Mouse (Mus musculus): Measurements from ENCODE around the gene Gm20388. TPM values are rescaled to one million over a fixed set of nuclear protein-coding genes. Genes with fewer than 3 reads are reported as not detected.
A peak's percentile ranks its signal among the peaks of the same experiment; 100 is the strongest.

Gene Gm20388
- polyA plus RNA-seq, 1 experiment: 18.7 TPM

DNA sequence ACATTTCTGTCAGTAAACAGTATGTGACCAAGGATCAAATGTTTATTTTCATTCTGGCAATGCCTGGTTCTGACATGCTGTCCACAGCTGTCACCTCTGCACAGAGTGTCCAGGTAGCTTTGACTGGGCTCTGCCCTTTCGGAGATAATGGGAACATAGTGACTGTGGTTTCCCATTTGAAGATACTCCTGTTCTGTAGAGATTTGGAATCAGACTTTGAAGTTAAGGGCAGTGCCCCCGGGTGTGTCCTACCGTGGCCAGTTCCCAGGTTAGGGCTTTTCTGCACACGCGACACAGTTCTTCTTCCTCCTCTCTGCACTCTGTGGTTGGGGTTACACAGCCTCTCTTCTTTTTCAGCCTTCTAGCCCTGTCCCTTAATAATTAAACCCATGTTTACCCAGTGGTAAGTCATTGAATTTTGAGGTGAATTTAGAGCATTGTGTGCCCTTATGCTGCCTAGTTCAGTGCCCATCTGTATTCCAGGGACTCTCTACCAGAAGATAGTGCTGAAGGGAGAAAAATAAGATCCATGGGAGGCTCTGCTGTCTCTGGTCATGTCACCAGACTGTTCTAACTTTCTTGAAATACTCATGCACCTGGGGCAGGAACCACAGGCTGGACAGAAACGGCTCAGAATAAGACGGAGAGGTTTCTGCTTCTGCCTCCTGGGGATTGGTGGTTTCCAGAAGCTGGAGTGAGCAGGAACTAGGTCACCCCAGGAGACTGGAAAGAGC is 4368.5 kb downstream of the Gm20388 start:
- no peak for TF ChIP-seq POLR2A (IDR thresholded peaks at IDR 0.05; ENCODE audit: borderline replicate concordance, insufficient read depth, low read length)
- no peak for TF ChIP-seq CTCF (IDR thresholded peaks at IDR 0.05; ENCODE audit: borderline replicate concordance, insufficient read depth, low read depth, low read length)
- H3K4me3 ChIP-seq (replicated peaks; ENCODE audit: insufficient read depth, low read depth, low read length): no peak overlapping the region
- 80% methylated on average over 7 of the region's 7 CpGs for WGBS
- no peaks in the 10 kb centered on the region for H3K27me3 ChIP-seq (ENCODE audit: control insufficient read depth, insufficient read depth, low read length)
- no peak for DNase-seq
- H3K4me1 ChIP-seq (ENCODE audit: control insufficient read depth, insufficient read depth, low read length): peaks cover 82% of the 10 kb centered on the region
- H3K27ac ChIP-seq (ENCODE audit: insufficient read depth, low read length): no peak overlapping the region

GRCm38 (mm10) chr8:124279690-124279985 is 4369.0 kb downstream of the Gm20388 start:
- H3K27ac ChIP-seq (ENCODE audit: insufficient read depth, low read length): no peak overlapping the region
- peaks cover 81% of the 10 kb centered on the region for H3K4me1 ChIP-seq (ENCODE audit: control insufficient read depth, insufficient read depth, low read length)
- no peak for DNase-seq
- 93% methylated on average over 5 of the region's 5 CpGs for WGBS
- H3K4me3 ChIP-seq (replicated peaks; ENCODE audit: insufficient read depth, low read depth, low read length): no peak overlapping the region
- no peak for TF ChIP-seq POLR2A (IDR thresholded peaks at IDR 0.05; ENCODE audit: borderline replicate concordance, insufficient read depth, low read length)
- H3K27me3 ChIP-seq (ENCODE audit: control insufficient read depth, insufficient read depth, low read length): no peaks in the 10 kb centered on the region

DNA sequence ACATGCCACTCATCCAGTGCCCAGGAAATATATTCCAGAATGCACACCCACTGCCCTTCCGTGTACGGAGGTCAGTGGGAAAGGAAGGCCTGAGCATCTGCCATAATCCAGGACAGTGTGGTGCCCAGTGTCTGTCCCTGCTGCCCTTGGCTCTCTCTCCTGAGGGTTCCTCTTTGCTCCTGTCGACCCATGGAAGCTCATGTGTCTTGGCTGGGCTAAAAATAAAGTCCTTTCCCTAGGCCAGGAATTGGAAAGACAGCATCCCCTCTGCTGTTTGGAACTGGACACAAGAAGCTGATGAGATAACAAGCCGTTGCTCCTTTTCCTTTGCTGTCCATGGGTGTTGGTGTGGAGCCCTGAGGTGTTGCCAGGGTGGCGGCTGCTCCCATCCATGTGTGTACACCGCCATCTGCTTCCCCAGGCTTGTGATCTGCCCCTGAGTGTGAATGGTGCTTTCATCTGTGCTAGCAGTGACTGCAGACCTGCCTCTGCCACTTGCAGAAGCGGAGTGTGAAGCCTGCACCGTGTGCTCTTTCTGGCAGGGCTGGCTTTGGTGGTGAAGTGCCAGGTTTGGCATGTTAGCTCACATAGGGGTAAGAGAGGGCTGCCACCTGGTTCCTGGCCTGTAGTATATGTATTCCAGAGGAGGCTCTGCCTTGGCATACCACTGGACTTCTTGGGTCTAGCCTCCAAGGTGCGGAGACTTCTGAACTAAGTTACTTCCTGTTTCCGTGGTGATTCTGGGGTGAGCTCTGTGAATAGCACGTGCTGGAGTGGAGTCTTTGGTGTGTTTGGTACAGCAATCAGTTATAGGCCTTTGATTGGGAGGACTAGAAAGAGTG is 4371.3 kb downstream of the Gm20388 start:
- no peak for TF ChIP-seq POLR2A (IDR thresholded peaks at IDR 0.05; ENCODE audit: borderline replicate concordance, insufficient read depth, low read length)
- TF ChIP-seq CTCF (IDR thresholded peaks at IDR 0.05; ENCODE audit: borderline replicate concordance, insufficient read depth, low read depth, low read length): no peak
- no peaks in the 10 kb centered on the region for H3K27me3 ChIP-seq (ENCODE audit: control insufficient read depth, insufficient read depth, low read length)
- peak overlapping the region; percentile 77 for H3K27ac ChIP-seq (ENCODE audit: insufficient read depth, low read length)
- H3K4me1 ChIP-seq (ENCODE audit: control insufficient read depth, insufficient read depth, low read length): peaks cover 86% of the 10 kb centered on the region
- WGBS: 18% methylated on average over 11 of the region's 11 CpGs
- DNase-seq: peak; percentile 63 to 68
- H3K4me3 ChIP-seq (replicated peaks; ENCODE audit: insufficient read depth, low read depth, low read length): no peak overlapping the region

GRCm38 (mm10) chr8:124282878-124283630 is 4372.4 kb downstream of the Gm20388 start:
- Histone ChIP-seq H3K27me3 (ENCODE audit: control insufficient read depth, insufficient read depth, low read length) (no peaks in the 10 kb centered on the region), H3K27ac (ENCODE audit: insufficient read depth, low read length) (no peak overlapping the region), H3K4me3 (replicated peaks; ENCODE audit: insufficient read depth, low read depth, low read length) (no peak overlapping the region), H3K4me1 (ENCODE audit: control insufficient read depth, insufficient read depth, low read length) (peaks cover 82% of the 10 kb centered on the region)
- TF ChIP-seq POLR2A (IDR thresholded peaks at IDR 0.05; ENCODE audit: borderline replicate concordance, insufficient read depth, low read length) (no peak), CTCF (IDR thresholded peaks at IDR 0.05; ENCODE audit: borderline replicate concordance, insufficient read depth, low read depth, low read length) (no peak)
- 29% methylated on average over 12 of the region's 12 CpGs for WGBS
- peak in 1 of 2 experiments; percentile 44 for DNase-seq

GRCm38 (mm10) chr8:124283644-124284332 is 4373.1 kb downstream of the Gm20388 start:
- Histone ChIP-seq H3K4me3 (replicated peaks; ENCODE audit: insufficient read depth, low read depth, low read length) (no peak overlapping the region), H3K4me1 (ENCODE audit: control insufficient read depth, insufficient read depth, low read length) (peaks cover 80% of the 10 kb centered on the region), H3K27ac (ENCODE audit: insufficient read depth, low read length) (0 out of 2 replicates have a peak overlapping the region, but pooled peaks have one; percentile 20), H3K27me3 (ENCODE audit: control insufficient read depth, insufficient read depth, low read length) (no peaks in the 10 kb centered on the region)
- peak in 1 of 2 experiments; percentile 60 for DNase-seq
- TF ChIP-seq POLR2A (IDR thresholded peaks at IDR 0.05; ENCODE audit: borderline replicate concordance, insufficient read depth, low read length) (no peak), CTCF (IDR thresholded peaks at IDR 0.05; ENCODE audit: borderline replicate concordance, insufficient read depth, low read depth, low read length) (no peak)
- WGBS: 44% methylated on average over 11 of the region's 11 CpGs

- no peak for DNase-seq
- Histone ChIP-seq H3K4me1 (ENCODE audit: control insufficient read depth, insufficient read depth, low read length) (peaks cover 83% of the 10 kb centered on the region), H3K27ac (ENCODE audit: insufficient read depth, low read length) (peak overlapping the region; percentile 20; the same call in 1 of the 2 replicates), H3K27me3 (ENCODE audit: control insufficient read depth, insufficient read depth, low read length) (no peaks in the 10 kb centered on the region), H3K4me3 (replicated peaks; ENCODE audit: insufficient read depth, low read depth, low read length) (no peak overlapping the region)
- no peak for TF ChIP-seq POLR2A (IDR thresholded peaks at IDR 0.05; ENCODE audit: borderline replicate concordance, insufficient read depth, low read length)
- TF ChIP-seq CTCF (IDR thresholded peaks at IDR 0.05; ENCODE audit: borderline replicate concordance, insufficient read depth, low read depth, low read length): no peak
- WGBS: 75% methylated on average over 6 of the region's 6 CpGs
These were observed 4373.7 kb downstream of the Gm20388 start for GRCm38 (mm10) chr8:124284333-124284711.

- Histone ChIP-seq H3K27me3 (ENCODE audit: control insufficient read depth, insufficient read depth, low read length) (no peaks in the 10 kb centered on the region), H3K4me1 (ENCODE audit: control insufficient read depth, insufficient read depth, low read length) (peaks cover 83% of the 10 kb centered on the region), H3K4me3 (replicated peaks; ENCODE audit: insufficient read depth, low read depth, low read length) (no peak overlapping the region), H3K27ac (ENCODE audit: insufficient read depth, low read length) (no peak overlapping the region)
- WGBS: 4% methylated on average over 9 of the region's 9 CpGs
- peak; percentile 72 to 73 for DNase-seq
- TF ChIP-seq CTCF (IDR thresholded peaks at IDR 0.05; ENCODE audit: borderline replicate concordance, insufficient read depth, low read depth, low read length) (no peak), POLR2A (IDR thresholded peaks at IDR 0.05; ENCODE audit: borderline replicate concordance, insufficient read depth, low read length) (no peak)
These were observed 4374.4 kb downstream of the Gm20388 start for GRCm38 (mm10) chr8:124284984-124285576.
